14 mouse cellular contexts compared by ENCODE assay signal in genomic region chr17:4770052-4770451, GRCm38 (mm10).
DNase-seq lines count a peak whose midpoint lies in the region; ATAC-seq and TF ChIP-seq lines count a peak whose summit lies in the region.
"Had no signal": no experiment of that assay in that cellular context is flagged by ENCODE, and none has a peak within 500 bp of the region (broad histone marks: within the 10 kb centered on the region; RNA-seq: fewer than 3 reads in every experiment).

No protein-coding gene starts in this region.

- peak; percentile 56 for TF ChIP-seq CTCF in forebrain, postnatal 0 days (IDR thresholded peaks at IDR 0.05; ENCODE audit: low read depth)

- no peaks in the 10 kb centered on the region for H3K36me3 ChIP-seq in forebrain, postnatal 0 days (ENCODE audit: insufficient read depth)
- H3K36me3 ChIP-seq in forebrain, embryonic 13.5 days (ENCODE audit: poor library complexity, severe bottlenecking): no peaks in the 10 kb centered on the region
- H3K36me3 ChIP-seq in hindbrain, embryonic 14.5 days (replicated peaks; ENCODE audit: control insufficient read depth, insufficient read depth): no peaks in the 10 kb centered on the region
- H3K36me3 ChIP-seq: embryonic facial prominence, embryonic 13.5 days; hindbrain, embryonic 10.5 days had no signal

- H3K27me3 ChIP-seq in forebrain, postnatal 0 days (ENCODE audit: insufficient read depth, low read length): no peaks in the 10 kb centered on the region
- H3K27me3 ChIP-seq in forebrain, embryonic 13.5 days: no peaks in the 10 kb centered on the region
- H3K27me3 ChIP-seq in hindbrain, embryonic 14.5 days (ENCODE audit: control insufficient read depth, insufficient read depth, low read length): no peaks in the 10 kb centered on the region
- H3K27me3 ChIP-seq: embryonic facial prominence, embryonic 13.5 days had no signal

- no peak overlapping the region for H3K4me3 ChIP-seq in forebrain, postnatal 0 days (ENCODE audit: low read depth, low read length)
- H3K4me3 ChIP-seq in forebrain, embryonic 13.5 days: no peak overlapping the region
- H3K4me3 ChIP-seq in hindbrain, embryonic 14.5 days (replicated peaks; ENCODE audit: low read length): no peak overlapping the region
- H3K4me3 ChIP-seq: embryonic facial prominence, embryonic 13.5 days; hindbrain, embryonic 10.5 days; myocyte had no signal

- 80% methylated on average over 3 of the region's 3 CpGs for WGBS in forebrain, postnatal 0 days
- WGBS in forebrain, embryonic 13.5 days: 83% methylated on average over 3 of the region's 3 CpGs
- WGBS in hindbrain, embryonic 14.5 days: 77% methylated on average over 3 of the region's 3 CpGs

- H3K9ac ChIP-seq in forebrain, postnatal 0 days: no peak overlapping the region
- H3K9ac ChIP-seq in forebrain, embryonic 13.5 days: no peak overlapping the region
- no peak overlapping the region for H3K9ac ChIP-seq in hindbrain, embryonic 14.5 days
- H3K9ac ChIP-seq: embryonic facial prominence, embryonic 13.5 days had no signal

- H3K27ac ChIP-seq in forebrain, postnatal 0 days (ENCODE audit: low read depth, low read length): no peak overlapping the region
- H3K27ac ChIP-seq in forebrain, embryonic 13.5 days: no peak overlapping the region
- no peak overlapping the region for H3K27ac ChIP-seq in hindbrain, embryonic 14.5 days
- H3K27ac ChIP-seq: embryonic facial prominence, embryonic 13.5 days; hindbrain, embryonic 10.5 days had no signal

- no peak overlapping the region for H3K4me2 ChIP-seq in forebrain, postnatal 0 days (ENCODE audit: low read depth)
- H3K4me2 ChIP-seq in forebrain, embryonic 13.5 days: no peak overlapping the region
- no peak overlapping the region for H3K4me2 ChIP-seq in hindbrain, embryonic 14.5 days (replicated peaks)
- H3K4me2 ChIP-seq: embryonic facial prominence, embryonic 13.5 days had no signal

- no peaks in the 10 kb centered on the region for H3K9me3 ChIP-seq in forebrain, postnatal 0 days (ENCODE audit: low read length)
- no peaks in the 10 kb centered on the region for H3K9me3 ChIP-seq in forebrain, embryonic 13.5 days (replicated peaks)
- H3K9me3 ChIP-seq in hindbrain, embryonic 14.5 days (ENCODE audit: control insufficient read depth, low read length): no peaks in the 10 kb centered on the region
- H3K9me3 ChIP-seq: embryonic facial prominence, embryonic 13.5 days had no signal

- DNase-seq in forebrain, postnatal 0 days: no peak
- peak; percentile 9 for DNase-seq in layer of hippocampus, adult 11-12 months (ENCODE audit: low spot score)
- no peak for DNase-seq in layer of hippocampus, postnatal 14 days (ENCODE audit: low spot score in 2 of 2)
- peak; percentile 13 for DNase-seq in 416B (ENCODE audit: low read depth)
- peak; percentile 52 for DNase-seq in R1 (ENCODE audit: low read depth, low spot score)
- no peak for DNase-seq in B cell, adult 2 months
- DNase-seq in hindbrain, embryonic 14.5 days (ENCODE audit: low spot score): no peak
- DNase-seq: thymus, postnatal 25 days had no signal

- no peak for ATAC-seq in forebrain, postnatal 0 days
- ATAC-seq in forebrain, embryonic 13.5 days: no peak
- ATAC-seq in hindbrain, embryonic 14.5 days (ENCODE audit: low FRiP score): no peak
- ATAC-seq: CD4-positive, CD25-positive, alpha-beta regulatory T cell, adult 4 months; forebrain, embryonic 16.5 days had no signal

- H3K4me1 ChIP-seq in forebrain, postnatal 0 days (ENCODE audit: insufficient read depth): no peaks in the 10 kb centered on the region
- H3K4me1 ChIP-seq in forebrain, embryonic 13.5 days: no peaks in the 10 kb centered on the region; the same call in 1 of the 2 replicates
- no peaks in the 10 kb centered on the region for H3K4me1 ChIP-seq in hindbrain, embryonic 14.5 days (replicated peaks; ENCODE audit: control insufficient read depth, insufficient read depth, low read length)
- H3K4me1 ChIP-seq: embryonic facial prominence, embryonic 13.5 days had no signal

Comparison
In these comparisons a context has a peak if more than half of its experiments do, and no peak if none do; other contexts are left out.
1. DNase-seq: peak in layer of hippocampus, adult 11-12 months (single experiment), 416B (single experiment) and R1 (single experiment); none in forebrain, postnatal 0 days (single experiment), layer of hippocampus, postnatal 14 days (0 of 2), B cell, adult 2 months (0 of 2) and hindbrain, embryonic 14.5 days (single experiment).